12 mouse cellular contexts compared by ENCODE assay signal in the genomic region with DNA sequence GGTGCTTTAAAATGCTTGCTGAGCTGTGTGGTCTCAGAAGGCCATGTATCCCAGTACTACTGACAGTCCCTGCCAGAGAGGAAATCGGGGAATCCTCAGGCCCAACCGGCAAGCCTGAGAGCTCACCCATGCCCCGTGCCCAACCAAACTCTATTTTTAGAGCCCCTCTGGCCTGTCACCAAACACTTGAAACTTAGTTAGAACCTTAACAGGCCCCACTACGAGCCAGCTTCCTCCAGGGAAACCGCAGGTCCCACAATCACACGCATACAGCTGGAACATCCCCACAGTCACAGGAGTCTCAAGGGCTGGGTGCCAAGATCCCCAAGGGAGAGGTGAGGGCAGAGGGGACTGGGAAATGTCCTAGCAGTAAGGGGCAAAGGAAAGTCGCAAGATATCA. TPM values are rescaled to one million over a fixed set of nuclear protein-coding genes. Genes with fewer than 3 reads are reported as not detected.
DNase-seq lines count a peak whose midpoint lies in the region; ATAC-seq and TF ChIP-seq lines count a peak whose summit lies in the region.
"Had no signal": no experiment of that assay in that cellular context is flagged by ENCODE, and none has a peak within 500 bp of the region (broad histone marks: within the 10 kb centered on the region; RNA-seq: fewer than 3 reads in every experiment).

No protein-coding gene starts in this region.

- peak overlapping the region; percentile 94 for H3K27ac ChIP-seq in gastrocnemius, adult 2 months
- peak overlapping the region; percentile 57 for H3K27ac ChIP-seq in liver, embryonic 12.5 days
- H3K27ac ChIP-seq in hindbrain, embryonic 14.5 days: no peak overlapping the region
- H3K27ac ChIP-seq: hindbrain, postnatal 0 days had no signal

- intact Hi-C loops in gastrocnemius, adult 2 months (cut with DNase I): no loop called here
- intact Hi-C loops in gastrocnemius, postnatal 36 days (cut with DNase I): no loop called here
- intact Hi-C loops in left cerebral cortex, postnatal 14 days (cut with DNase I): loop anchor here (2.0 kb wide), 1 partner anchor 55 kb away; no protein-coding TSS in a partner anchor

- no peak overlapping the region for H3K9ac ChIP-seq in liver, embryonic 12.5 days
- H3K9ac ChIP-seq in hindbrain, embryonic 14.5 days: no peak overlapping the region

- WGBS in liver, embryonic 12.5 days (ENCODE audit: insufficient replicate concordance): 4% methylated on average over 7 of the region's 7 CpGs
- WGBS in hindbrain, embryonic 14.5 days: 86% methylated on average over 7 of the region's 7 CpGs

- H3K4me1 ChIP-seq in liver, embryonic 12.5 days: peaks cover 34% of the 10 kb centered on the region
- H3K4me1 ChIP-seq in hindbrain, embryonic 14.5 days (replicated peaks; ENCODE audit: control insufficient read depth, insufficient read depth, low read length): peaks cover 12% of the 10 kb centered on the region; the same call in 1 of the 2 replicates

- peak overlapping the region; percentile 81 for H3K4me3 ChIP-seq in gastrocnemius, adult 2 months
- no peak overlapping the region for H3K4me3 ChIP-seq in liver, embryonic 12.5 days
- no peak overlapping the region for H3K4me3 ChIP-seq in hindbrain, embryonic 14.5 days (replicated peaks; ENCODE audit: low read length)
- H3K4me3 ChIP-seq: erythroblast, embryonic 14.5 days had no signal

- no peak overlapping the region; the same call in 1 of the 2 replicates for H3K4me2 ChIP-seq in liver, embryonic 12.5 days
- H3K4me2 ChIP-seq in hindbrain, embryonic 14.5 days (replicated peaks): no peak overlapping the region

- H3K36me3 ChIP-seq in liver, embryonic 12.5 days: no peaks in the 10 kb centered on the region
- H3K36me3 ChIP-seq in hindbrain, embryonic 14.5 days (replicated peaks; ENCODE audit: control insufficient read depth, insufficient read depth): no peaks in the 10 kb centered on the region

- peaks cover 23% of the 10 kb centered on the region for H3K27me3 ChIP-seq in liver, embryonic 12.5 days (replicated peaks)
- H3K27me3 ChIP-seq in hindbrain, embryonic 14.5 days (ENCODE audit: control insufficient read depth, insufficient read depth, low read length): 0 out of 2 replicates have a peak, but pooled peaks cover 5% of the 10 kb centered on the region

- H3K9me3 ChIP-seq in liver, embryonic 12.5 days (replicated peaks): no peaks in the 10 kb centered on the region
- H3K9me3 ChIP-seq in hindbrain, embryonic 14.5 days (ENCODE audit: control insufficient read depth, low read length): no peaks in the 10 kb centered on the region

- ATAC-seq in liver, embryonic 12.5 days: peak; percentile 30; the same call in 1 of the 2 replicates
- no peak for ATAC-seq in hindbrain, embryonic 14.5 days (ENCODE audit: low FRiP score)
- ATAC-seq: hindbrain, postnatal 0 days had no signal

- TF ChIP-seq CTCF in gastrocnemius, adult 2 months (IDR thresholded peaks at IDR 0.05): no peak

- DNase-seq in gastrocnemius, adult 2 months: peak; percentile 81
- DNase-seq in gastrocnemius, postnatal 36 days: no peak
- peak; percentile 18 for DNase-seq in thymus, postnatal 14 days
- DNase-seq in thymus, adult 18-20 months: no peak
- no peak for DNase-seq in hindbrain, embryonic 14.5 days (ENCODE audit: low spot score)
- no peak for DNase-seq in left cerebral cortex, postnatal 14 days (ENCODE audit: low spot score in 2 of 2)
- DNase-seq in T-cell, adult 2 months (ENCODE audit: low spot score): no peak
- DNase-seq: cerebellum, adult 11 months; right cerebral cortex, postnatal 4 days had no signal

RNA-seq across cellular contexts. Expression of a gene that starts 8.6 kb away (rescaled TPM):
- total RNA-seq in gastrocnemius, adult 2 months (2021): 10 to 100 TPM; 14.3 to 17.3 TPM
- 10 to 100 TPM; 16.5 to 17.9 TPM for total RNA-seq in gastrocnemius, postnatal 36 days (2021)
- polyA plus RNA-seq in liver, embryonic 12.5 days (2016; fragmentation: Nextera tagmentation; extraction: Ambion mirVana): 1.6 and 2.2 TPM in 2 replicates
- 7.3 and 7.5 TPM in 2 replicates for polyA plus RNA-seq in hindbrain, embryonic 14.5 days (2014; fragmentation: Nextera tagmentation; extraction: Ambion mirVana)
- total RNA-seq in left cerebral cortex, postnatal 14 days (2021): 10 to 100 TPM; 41.9 to 42.8 TPM

RNA-seq across cellular contexts. Expression of a gene that starts 35.2 kb away (rescaled TPM):
- total RNA-seq in gastrocnemius, adult 2 months (2021): 10 to 100 TPM; 18.9 to 19.6 TPM
- total RNA-seq in gastrocnemius, postnatal 36 days (2021): 10 to 100 TPM; 10.8 to 16.8 TPM
- polyA plus RNA-seq in liver, embryonic 12.5 days (2016; fragmentation: Nextera tagmentation; extraction: Ambion mirVana): 1.8 and 2.0 TPM in 2 replicates
- polyA plus RNA-seq in hindbrain, embryonic 14.5 days (2014; fragmentation: Nextera tagmentation; extraction: Ambion mirVana): 3.2 and 4.0 TPM in 2 replicates
- 10 to 100 TPM in 1 of 2 experiments, 1 to 10 TPM in 1; 9.9 to 11.9 TPM for total RNA-seq in left cerebral cortex, postnatal 14 days (2021)

Comparison
In these comparisons a context has a peak if more than half of its experiments do, and no peak if none do; other contexts are left out.
1. DNase-seq: peak in gastrocnemius, adult 2 months (single experiment) and thymus, postnatal 14 days (single experiment); none in gastrocnemius, postnatal 36 days (0 of 2), thymus, adult 18-20 months (0 of 2), hindbrain, embryonic 14.5 days (single experiment), left cerebral cortex, postnatal 14 days (0 of 2) and T-cell, adult 2 months (single experiment).